ENCODE assay signal across 8 mouse cellular contexts in genomic region chr10:42591993-42592686, GRCm38 (mm10). TPM values are rescaled to one million over a fixed set of nuclear protein-coding genes. Genes with fewer than 3 reads are reported as not detected.
DNase-seq lines count a peak whose midpoint lies in the region; ATAC-seq and TF ChIP-seq lines count a peak whose summit lies in the region.

No protein-coding gene starts in this region.

- ATAC-seq in liver, embryonic 11.5 days (replicated peaks; ENCODE audit: low FRiP score), result no peak
- peak; percentile 44 for ATAC-seq in forebrain, embryonic 11.5 days (replicated peaks; ENCODE audit: low FRiP score)
- no peak for ATAC-seq in limb, embryonic 15.5 days (ENCODE audit: insufficient number of reproducible peaks, low FRiP score, low TSS enrichment, low read depth)

- H3K9ac ChIP-seq in liver, embryonic 11.5 days (ENCODE audit: low read depth, low read length), result no peak overlapping the region
- peak overlapping the region; percentile 58 for H3K9ac ChIP-seq in forebrain, embryonic 11.5 days (ENCODE audit: low read length)
- no peak overlapping the region for H3K9ac ChIP-seq in limb, embryonic 15.5 days

- no peak overlapping the region for H3K27ac ChIP-seq in liver, embryonic 11.5 days (ENCODE audit: low read depth, low read length)
- peak overlapping the region; percentile 7; the same call in 1 of the 2 replicates for H3K27ac ChIP-seq in forebrain, embryonic 11.5 days (ENCODE audit: low read depth, low read length)
- H3K27ac ChIP-seq in limb, embryonic 15.5 days, result no peak overlapping the region
- H3K27ac ChIP-seq in small intestine, adult 2 months (ENCODE audit: insufficient read depth, low read depth, low read length), result no peak overlapping the region

- no peak for TF ChIP-seq CTCF in small intestine, adult 2 months (IDR thresholded peaks at IDR 0.05; ENCODE audit: extremely low read depth, insufficient read length, insufficient replicate concordance, low read depth, low read length)

- no peak for DNase-seq in liver, embryonic 11.5 days (ENCODE audit: low spot score)
- DNase-seq in liver, result no peak
- peak; percentile 79 for DNase-seq in forebrain, embryonic 11.5 days (ENCODE audit: low spot score)
- no peak for DNase-seq in left cerebral cortex, postnatal 14 days (ENCODE audit: low spot score in 2 of 2)
- DNase-seq in kidney, postnatal 25 days, result no peak
- no peak for DNase-seq in lung, postnatal 10 days

- H3K9me3 ChIP-seq in liver, embryonic 11.5 days (ENCODE audit: control insufficient read depth, low read length), result no peaks in the 10 kb centered on the region
- H3K9me3 ChIP-seq in forebrain, embryonic 11.5 days (ENCODE audit: control insufficient read depth, low read length), result no peaks in the 10 kb centered on the region
- H3K9me3 ChIP-seq in limb, embryonic 15.5 days, result no peaks in the 10 kb centered on the region

- 1% methylated on average over 25 of the region's 25 CpGs for WGBS in liver, embryonic 11.5 days
- WGBS in forebrain, embryonic 11.5 days, result 0% methylated on average over 25 of the region's 25 CpGs
- WGBS in limb, embryonic 15.5 days, result under 1% methylated on average over 25 of the region's 25 CpGs
- 5% methylated on average over 25 of the region's 25 CpGs for WGBS in small intestine, adult 2 months

- H3K27me3 ChIP-seq in liver, embryonic 11.5 days (replicated peaks; ENCODE audit: control insufficient read depth, insufficient read depth, low read length), result peaks cover 97% of the 10 kb centered on the region
- peaks cover 16% of the 10 kb centered on the region for H3K27me3 ChIP-seq in forebrain, embryonic 11.5 days (ENCODE audit: control insufficient read depth, insufficient read depth, low read length)
- H3K27me3 ChIP-seq in limb, embryonic 15.5 days, result peaks cover 94% of the 10 kb centered on the region
- peaks cover 69% of the 10 kb centered on the region for H3K27me3 ChIP-seq in small intestine, adult 2 months (ENCODE audit: control insufficient read depth, insufficient read depth, low read length)

- TF ChIP-seq POLR2A in small intestine, adult 2 months (IDR thresholded peaks at IDR 0.05; ENCODE audit: low read depth, low read length), result no peak

- intact Hi-C loops in left cerebral cortex, postnatal 14 days (cut with DNase I), result no loop called here

- peak overlapping the region; percentile 32 for H3K4me3 ChIP-seq in liver, embryonic 11.5 days (ENCODE audit: low read depth, low read length)
- H3K4me3 ChIP-seq in forebrain, embryonic 11.5 days (ENCODE audit: low read depth, low read length), result peak overlapping the region; percentile 33
- H3K4me3 ChIP-seq in limb, embryonic 15.5 days, result peak overlapping the region; percentile 31
- peak overlapping the region; percentile 23 for H3K4me3 ChIP-seq in small intestine, adult 2 months (ENCODE audit: low read depth, low read length)

- peaks cover 3% of the 10 kb centered on the region; the same call in 1 of the 2 replicates for H3K4me1 ChIP-seq in liver, embryonic 11.5 days (replicated peaks; ENCODE audit: control insufficient read depth, insufficient read depth, low read length)
- H3K4me1 ChIP-seq in forebrain, embryonic 11.5 days (replicated peaks; ENCODE audit: control insufficient read depth, insufficient read depth, low read length), result peaks cover 36% of the 10 kb centered on the region; the same call in 1 of the 2 replicates
- peaks cover 9% of the 10 kb centered on the region for H3K4me1 ChIP-seq in limb, embryonic 15.5 days
- peaks cover 10% of the 10 kb centered on the region; the same call in 1 of the 2 replicates for H3K4me1 ChIP-seq in small intestine, adult 2 months (ENCODE audit: control insufficient read depth, insufficient read depth, insufficient read length, low read length)

- no peaks in the 10 kb centered on the region for H3K36me3 ChIP-seq in liver, embryonic 11.5 days (ENCODE audit: control insufficient read depth, insufficient read depth, low read length)
- no peaks in the 10 kb centered on the region for H3K36me3 ChIP-seq in forebrain, embryonic 11.5 days (ENCODE audit: control insufficient read depth, insufficient read depth, low read length)
- no peaks in the 10 kb centered on the region for H3K36me3 ChIP-seq in limb, embryonic 15.5 days
- H3K36me3 ChIP-seq in small intestine, adult 2 months (ENCODE audit: control insufficient read depth, insufficient read depth, low read length), result no peaks in the 10 kb centered on the region

- peak overlapping the region; percentile 57 for H3K4me2 ChIP-seq in liver, embryonic 11.5 days
- peak overlapping the region; percentile 63 for H3K4me2 ChIP-seq in forebrain, embryonic 11.5 days (ENCODE audit: low read depth, low read length, severe bottlenecking)
- peak overlapping the region; percentile 46 for H3K4me2 ChIP-seq in limb, embryonic 15.5 days

RNA-seq across cellular contexts. Expression of gene Ostm1, which starts 8.5 kb away (rescaled TPM):
- polyA plus RNA-seq in liver, embryonic 11.5 days (2014; fragmentation: Nextera tagmentation; extraction: Ambion mirVana), result 24.8 and 27.7 TPM in 2 replicates
- polyA plus RNA-seq in forebrain, embryonic 11.5 days (2014; fragmentation: Nextera tagmentation; extraction: Ambion mirVana), result 54.6 and 59.0 TPM in 2 replicates
- 13.0 and 13.5 TPM in 2 replicates for polyA plus RNA-seq in limb, embryonic 15.5 days (2015; fragmentation: Nextera tagmentation; extraction: Ambion mirVana)
- 8.0 and 13.0 TPM in 2 replicates for polyA plus RNA-seq in small intestine, adult 2 months (2012; rRNA removed)
- 10 to 100 TPM; 46.8 to 48.8 TPM for total RNA-seq in left cerebral cortex, postnatal 14 days (2021)

RNA-seq across cellular contexts. Expression of gene Nr2e1, which starts 8.7 kb away (rescaled TPM):
- polyA plus RNA-seq in liver, embryonic 11.5 days (2014; fragmentation: Nextera tagmentation; extraction: Ambion mirVana), result not detected in 2 replicates
- polyA plus RNA-seq in forebrain, embryonic 11.5 days (2014; fragmentation: Nextera tagmentation; extraction: Ambion mirVana), result 117 and 119 TPM in 2 replicates
- not detected in 2 replicates for polyA plus RNA-seq in limb, embryonic 15.5 days (2015; fragmentation: Nextera tagmentation; extraction: Ambion mirVana)
- polyA plus RNA-seq in small intestine, adult 2 months (2012; rRNA removed), result not detected in 2 replicates
- 10 to 100 TPM; 11.0 to 13.8 TPM for total RNA-seq in left cerebral cortex, postnatal 14 days (2021)

Comparison
In these comparisons a context has a peak if more than half of its experiments do, and no peak if none do; other contexts are left out.
1. RNA of gene Nr2e1, which starts 8.7 kb away (polyA plus RNA-seq): 117 to 119 TPM in forebrain, embryonic 11.5 days; not detected in liver, embryonic 11.5 days, not detected in limb, embryonic 15.5 days and not detected in small intestine, adult 2 months; every median in the first group is over 100 times any median in the second.
2. Peak in every context shown above with its lines, with median percentiles within 50 percentile points of each other: H3K4me2 ChIP-seq and H3K4me3 ChIP-seq.